Mouse (Mus musculus): ENCODE measurements around the gene Rasgrp3.

Gene Rasgrp3

DNA sequence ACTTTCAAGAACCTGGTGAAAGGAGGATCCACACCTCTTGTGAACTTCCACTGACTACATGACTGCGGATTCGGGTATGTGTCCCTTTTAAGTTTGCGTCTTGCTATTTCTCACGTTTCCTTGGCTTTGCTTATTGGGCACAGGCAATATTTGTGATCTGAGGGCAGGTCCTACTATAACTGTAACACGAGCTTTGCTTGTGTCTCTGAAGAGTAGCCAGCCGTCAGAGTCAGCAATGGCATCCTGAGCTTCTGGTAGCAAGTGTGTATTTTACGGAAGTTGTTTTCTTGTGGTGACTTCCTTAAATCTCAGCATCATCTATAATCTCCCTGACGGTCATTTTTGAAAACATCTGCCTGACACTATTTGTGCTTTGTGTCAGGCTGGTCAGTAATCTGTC, 399 bp downstream of the Rasgrp3 start:
- Histone ChIP-seq H3K4me3 (replicated peaks; ENCODE audit: low read length) (no peak overlapping the region), H3K27me3 (ENCODE audit: insufficient read depth, low read length) (no peaks in the 10 kb centered on the region), H3K36me3 (ENCODE audit: insufficient read depth, low read length) (no peaks in the 10 kb centered on the region), H3K9me3 (ENCODE audit: low read length) (no peaks in the 10 kb centered on the region), H3K4me1 (replicated peaks; ENCODE audit: low read depth, low read length) (peaks cover 5% of the 10 kb centered on the region; the same call in 1 of the 2 replicates)
- no peak for TF ChIP-seq CTCF (conservative IDR thresholded peaks at IDR 0.05; ENCODE audit: low read length)
- TF ChIP-seq POU5F1 (IDR thresholded peaks at IDR 0.05; ENCODE audit: borderline replicate concordance, low read length) = no peak
- no peak for TF ChIP-seq NANOG (IDR thresholded peaks at IDR 0.05; ENCODE audit: borderline replicate concordance, low read length)

GRCm38 (mm10) chr17:75436819-75437218, 1.1 kb downstream of the Rasgrp3 start:
- Histone ChIP-seq H3K9me3 (ENCODE audit: low read length) (no peaks in the 10 kb centered on the region), H3K27me3 (ENCODE audit: insufficient read depth, low read length) (no peaks in the 10 kb centered on the region), H3K4me1 (replicated peaks; ENCODE audit: low read depth, low read length) (peaks cover 5% of the 10 kb centered on the region; the same call in 1 of the 2 replicates), H3K4me3 (replicated peaks; ENCODE audit: low read length) (no peak overlapping the region), H3K36me3 (ENCODE audit: insufficient read depth, low read length) (no peaks in the 10 kb centered on the region)
- TF ChIP-seq POU5F1 (IDR thresholded peaks at IDR 0.05; ENCODE audit: borderline replicate concordance, low read length) (no peak), NANOG (IDR thresholded peaks at IDR 0.05; ENCODE audit: borderline replicate concordance, low read length) (no peak), CTCF (conservative IDR thresholded peaks at IDR 0.05; ENCODE audit: low read length) (no peak)

DNA sequence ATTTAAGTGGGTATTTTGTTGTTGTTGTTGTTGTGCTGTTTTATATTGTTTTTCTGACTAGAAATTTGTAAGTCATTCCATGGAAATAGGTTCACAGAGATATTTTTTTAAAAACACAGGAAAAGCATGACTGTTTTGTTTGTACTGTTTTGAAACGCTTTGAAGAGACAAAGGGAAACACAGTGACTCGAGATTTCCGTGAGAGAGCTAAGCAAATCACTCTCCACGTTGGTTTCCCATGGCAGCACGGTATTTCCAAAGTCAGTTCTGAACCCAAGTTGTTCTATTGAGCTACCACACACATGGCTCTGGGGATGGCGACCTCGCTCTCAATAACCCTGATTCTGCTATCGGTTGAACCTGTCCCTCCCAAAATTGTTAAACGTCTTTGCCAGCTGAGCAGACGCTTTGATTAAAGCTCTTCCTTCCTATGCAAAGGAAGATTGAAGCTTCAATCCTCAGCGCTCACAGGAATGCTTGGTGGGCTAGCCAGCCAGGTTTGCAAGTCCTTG, 1.6 kb downstream of the Rasgrp3 start:
- H3K9me3 ChIP-seq (ENCODE audit: low read length) = no peaks in the 10 kb centered on the region
- no peaks in the 10 kb centered on the region for H3K27me3 ChIP-seq (ENCODE audit: insufficient read depth, low read length)
- H3K36me3 ChIP-seq (ENCODE audit: insufficient read depth, low read length) = no peaks in the 10 kb centered on the region
- no peak for TF ChIP-seq POU5F1 (IDR thresholded peaks at IDR 0.05; ENCODE audit: borderline replicate concordance, low read length)
- no peak for TF ChIP-seq NANOG (IDR thresholded peaks at IDR 0.05; ENCODE audit: borderline replicate concordance, low read length)
- TF ChIP-seq CTCF (conservative IDR thresholded peaks at IDR 0.05; ENCODE audit: low read length) = no peak
- no peak overlapping the region for H3K4me3 ChIP-seq (replicated peaks; ENCODE audit: low read length)
- peaks cover 5% of the 10 kb centered on the region; the same call in 1 of the 2 replicates for H3K4me1 ChIP-seq (replicated peaks; ENCODE audit: low read depth, low read length)

DNA sequence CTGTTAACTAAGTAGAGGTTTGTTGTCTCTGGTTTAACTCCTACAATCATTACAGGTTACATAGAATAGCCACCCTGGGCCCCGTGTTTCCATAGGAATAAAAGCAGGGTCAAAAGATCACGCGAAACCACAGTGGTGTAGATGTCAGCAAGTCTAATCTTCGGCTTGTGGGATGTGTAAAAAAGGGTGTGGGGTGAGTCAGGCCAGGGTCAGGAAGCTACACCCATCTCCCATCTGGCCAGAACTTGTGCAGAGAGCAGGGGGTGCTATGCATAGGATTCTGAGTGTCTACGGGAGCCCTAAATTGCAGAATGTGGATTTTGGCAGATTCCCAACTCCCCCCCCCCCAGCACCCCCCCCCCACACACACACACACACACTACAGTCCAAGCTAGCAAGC, 2.5 kb downstream of the Rasgrp3 start:
- peaks cover 5% of the 10 kb centered on the region; the same call in 1 of the 2 replicates for H3K4me1 ChIP-seq (replicated peaks; ENCODE audit: low read depth, low read length)
- no peaks in the 10 kb centered on the region for H3K27me3 ChIP-seq (ENCODE audit: insufficient read depth, low read length)
- H3K4me3 ChIP-seq (replicated peaks; ENCODE audit: low read length) = no peak overlapping the region
- H3K9me3 ChIP-seq (ENCODE audit: low read length) = no peaks in the 10 kb centered on the region
- H3K36me3 ChIP-seq (ENCODE audit: insufficient read depth, low read length) = no peaks in the 10 kb centered on the region
- TF ChIP-seq CTCF (conservative IDR thresholded peaks at IDR 0.05; ENCODE audit: low read length) = no peak
- no peak for TF ChIP-seq NANOG (IDR thresholded peaks at IDR 0.05; ENCODE audit: borderline replicate concordance, low read length)
- no peak for TF ChIP-seq POU5F1 (IDR thresholded peaks at IDR 0.05; ENCODE audit: borderline replicate concordance, low read length)

- Histone ChIP-seq H3K4me1 (replicated peaks; ENCODE audit: low read depth, low read length) (peaks cover 5% of the 10 kb centered on the region; the same call in 1 of the 2 replicates), H3K9me3 (ENCODE audit: low read length) (no peaks in the 10 kb centered on the region), H3K27me3 (ENCODE audit: insufficient read depth, low read length) (no peaks in the 10 kb centered on the region), H3K36me3 (ENCODE audit: insufficient read depth, low read length) (no peaks in the 10 kb centered on the region), H3K4me3 (replicated peaks; ENCODE audit: low read length) (no peak overlapping the region)
- no peak for TF ChIP-seq POU5F1 (IDR thresholded peaks at IDR 0.05; ENCODE audit: borderline replicate concordance, low read length)
- TF ChIP-seq NANOG (IDR thresholded peaks at IDR 0.05; ENCODE audit: borderline replicate concordance, low read length) = no peak
- no peak for TF ChIP-seq CTCF (conservative IDR thresholded peaks at IDR 0.05; ENCODE audit: low read length)
Observed at GRCm38 (mm10) chr17:75439062-75439461, 3.4 kb downstream of the Rasgrp3 start.

DNA sequence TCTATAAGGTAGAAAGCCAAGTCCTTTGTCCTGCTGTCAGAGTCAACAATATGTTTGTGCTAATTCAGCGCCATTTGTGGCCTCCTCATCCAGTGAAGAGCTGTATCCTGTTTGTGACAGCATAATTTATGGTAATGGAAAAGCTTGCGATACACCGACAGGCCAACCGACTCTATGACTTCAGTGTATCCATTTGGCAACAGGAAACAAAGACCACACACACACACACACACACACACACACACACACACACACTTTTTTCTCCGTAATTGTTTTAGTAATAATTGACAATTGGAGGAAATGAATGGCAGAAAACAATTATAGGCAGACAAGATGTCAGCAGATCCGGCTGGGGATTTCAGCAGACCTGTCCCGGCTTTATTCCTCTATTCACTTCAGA, 4.9 kb downstream of the Rasgrp3 start:
- no peaks in the 10 kb centered on the region for H3K27me3 ChIP-seq (ENCODE audit: insufficient read depth, low read length)
- peaks cover 5% of the 10 kb centered on the region; the same call in 1 of the 2 replicates for H3K4me1 ChIP-seq (replicated peaks; ENCODE audit: low read depth, low read length)
- H3K4me3 ChIP-seq (replicated peaks; ENCODE audit: low read length) = no peak overlapping the region
- H3K9me3 ChIP-seq (ENCODE audit: low read length) = no peaks in the 10 kb centered on the region
- H3K36me3 ChIP-seq (ENCODE audit: insufficient read depth, low read length) = no peaks in the 10 kb centered on the region
- TF ChIP-seq NANOG (IDR thresholded peaks at IDR 0.05; ENCODE audit: borderline replicate concordance, low read length) (no peak), POU5F1 (IDR thresholded peaks at IDR 0.05; ENCODE audit: borderline replicate concordance, low read length) (no peak), CTCF (conservative IDR thresholded peaks at IDR 0.05; ENCODE audit: low read length) (no peak)

- H3K4me1 ChIP-seq (replicated peaks; ENCODE audit: low read depth, low read length) = peaks cover 5% of the 10 kb centered on the region; the same call in 1 of the 2 replicates
- H3K4me3 ChIP-seq (replicated peaks; ENCODE audit: low read length) = no peak overlapping the region
- no peak for TF ChIP-seq CTCF (conservative IDR thresholded peaks at IDR 0.05; ENCODE audit: low read length)
- TF ChIP-seq POU5F1 (IDR thresholded peaks at IDR 0.05; ENCODE audit: borderline replicate concordance, low read length) = no peak
- TF ChIP-seq NANOG (IDR thresholded peaks at IDR 0.05; ENCODE audit: borderline replicate concordance, low read length) = no peak
- no peaks in the 10 kb centered on the region for H3K27me3 ChIP-seq (ENCODE audit: insufficient read depth, low read length)
- no peaks in the 10 kb centered on the region for H3K36me3 ChIP-seq (ENCODE audit: insufficient read depth, low read length)
- H3K9me3 ChIP-seq (ENCODE audit: low read length) = no peaks in the 10 kb centered on the region
Observed at GRCm38 (mm10) chr17:75441260-75441830, 5.6 kb downstream of the Rasgrp3 start.

DNA sequence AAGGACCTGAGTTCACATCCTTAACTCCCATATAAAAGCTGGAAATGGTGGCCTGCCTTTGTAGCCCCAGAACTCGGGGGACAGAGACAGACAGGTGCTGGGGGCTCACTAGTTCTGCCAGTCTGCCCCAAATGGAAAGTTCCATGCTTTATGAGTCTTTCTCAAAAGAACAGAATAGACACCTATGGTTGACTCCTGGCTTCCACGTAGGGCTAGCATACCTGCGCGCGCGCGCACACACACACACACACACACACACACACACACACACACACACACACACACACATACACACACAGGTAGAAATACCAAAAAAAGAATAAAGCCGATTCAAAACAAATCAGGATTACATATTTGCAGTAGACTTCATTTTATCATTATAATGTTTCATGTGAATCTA, 6.7 kb downstream of the Rasgrp3 start:
- Histone ChIP-seq H3K27me3 (ENCODE audit: insufficient read depth, low read length) (no peaks in the 10 kb centered on the region), H3K4me1 (replicated peaks; ENCODE audit: low read depth, low read length) (peaks cover 5% of the 10 kb centered on the region; the same call in 1 of the 2 replicates), H3K36me3 (ENCODE audit: insufficient read depth, low read length) (no peaks in the 10 kb centered on the region), H3K4me3 (replicated peaks; ENCODE audit: low read length) (no peak overlapping the region), H3K9me3 (ENCODE audit: low read length) (no peaks in the 10 kb centered on the region)
- TF ChIP-seq CTCF (conservative IDR thresholded peaks at IDR 0.05; ENCODE audit: low read length) (no peak), POU5F1 (IDR thresholded peaks at IDR 0.05; ENCODE audit: borderline replicate concordance, low read length) (no peak), NANOG (IDR thresholded peaks at IDR 0.05; ENCODE audit: borderline replicate concordance, low read length) (no peak)
